9 mouse cellular contexts compared by ENCODE assay signal in the genomic region with DNA sequence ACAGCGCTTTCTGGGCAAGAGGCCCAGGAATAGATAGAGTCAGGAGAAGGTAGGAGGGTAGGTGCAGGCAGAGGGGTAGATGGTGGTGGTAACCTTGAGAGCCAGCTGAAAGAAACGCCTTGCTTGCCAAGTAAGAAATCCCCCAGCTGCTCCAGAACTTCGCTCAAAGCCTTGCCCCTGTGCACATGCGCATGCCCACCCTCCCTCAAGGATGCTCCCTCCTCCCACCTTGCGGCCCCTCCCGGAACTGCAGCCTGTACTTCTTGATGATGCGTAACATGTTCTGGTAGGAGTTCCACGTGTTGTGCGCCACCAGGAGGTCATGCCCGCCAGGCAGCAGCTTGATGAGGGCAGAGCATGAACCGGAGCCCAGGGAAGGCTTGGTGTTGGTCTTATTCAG. TPM values are rescaled to one million over a fixed set of nuclear protein-coding genes. Genes with fewer than 3 reads are reported as not detected.
DNase-seq lines count a peak whose midpoint lies in the region; ATAC-seq and TF ChIP-seq lines count a peak whose summit lies in the region.
"Had no signal": no experiment of that assay in that cellular context is flagged by ENCODE, and none has a peak within 500 bp of the region (broad histone marks: within the 10 kb centered on the region; RNA-seq: fewer than 3 reads in every experiment).

No protein-coding gene starts in this region.

- H3K27me3 ChIP-seq in limb, embryonic 11.5 days (ENCODE audit: control insufficient read depth, insufficient read depth, low read length): no peaks in the 10 kb centered on the region

- H3K9me3 ChIP-seq in limb, embryonic 11.5 days (ENCODE audit: control insufficient read depth, low read length): no peaks in the 10 kb centered on the region

- H3K9ac ChIP-seq in limb, embryonic 11.5 days (ENCODE audit: low read length): no peak overlapping the region

- peak; percentile 54 to 83 for DNase-seq in cerebellum, postnatal 14 days
- no peak for DNase-seq in cerebellum, adult 9-11 months
- DNase-seq in layer of hippocampus, adult 2 months (ENCODE audit: low spot score in 2 of 2): peak in 1 of 2 experiments; percentile 58
- DNase-seq in layer of hippocampus, adult 9-10 months (ENCODE audit: low spot score): no peak
- DNase-seq in ES-CJ7 (ENCODE audit: low read depth, low spot score): peak; percentile 94
- DNase-seq in limb, embryonic 11.5 days (ENCODE audit: low spot score): peak; percentile 73
- no peak for DNase-seq in urinary bladder, adult 2 months (ENCODE audit: low spot score)
- no peak for DNase-seq in gastrocnemius, postnatal 4 days (ENCODE audit: low spot score in 2 of 2)
- DNase-seq: cerebellum, adult 11 months had no signal

- 58% methylated on average over 11 of the region's 11 CpGs for WGBS in limb, embryonic 11.5 days

- H3K27ac ChIP-seq in layer of hippocampus, adult 2 months: peak overlapping the region; percentile 23; the same call in 1 of the 2 replicates
- no peak overlapping the region for H3K27ac ChIP-seq in limb, embryonic 11.5 days (replicated peaks; ENCODE audit: low read depth, low read length)

- no peak overlapping the region for H3K4me2 ChIP-seq in limb, embryonic 11.5 days (ENCODE audit: low read depth, severe bottlenecking)

- peaks cover 3% of the 10 kb centered on the region; the same call in 1 of the 2 replicates for H3K36me3 ChIP-seq in limb, embryonic 11.5 days (ENCODE audit: control insufficient read depth, insufficient read depth, low read length)

- peak; percentile 67 for TF ChIP-seq CTCF in layer of hippocampus, adult 2 months (conservative IDR thresholded peaks at IDR 0.05)

- H3K4me1 ChIP-seq in limb, embryonic 11.5 days (ENCODE audit: control insufficient read depth, insufficient read depth, low read length): no peaks in the 10 kb centered on the region

- no peak for ATAC-seq in limb, embryonic 11.5 days (ENCODE audit: insufficient number of reproducible peaks, low FRiP score, low TSS enrichment, low read depth)

- no peak overlapping the region for H3K4me3 ChIP-seq in layer of hippocampus, adult 2 months
- no peak overlapping the region for H3K4me3 ChIP-seq in limb, embryonic 11.5 days (ENCODE audit: low read depth, low read length)

RNA-seq across cellular contexts. Expression of a gene that starts 11.0 kb away (rescaled TPM):
- 10 to 100 TPM; 62.6 to 66.0 TPM for total RNA-seq in layer of hippocampus, adult 2 months (2021)
- 29.2 and 29.8 TPM in 2 replicates for polyA plus RNA-seq in limb, embryonic 11.5 days (2014; fragmentation: Nextera tagmentation; extraction: Ambion mirVana)
- 29.2 and 38.3 TPM in 2 replicates for polyA plus RNA-seq in urinary bladder, adult 2 months (2012; rRNA removed)
- total RNA-seq in gastrocnemius, postnatal 4 days (2021): 10 to 100 TPM; 43.7 to 49.7 TPM

RNA-seq across cellular contexts. Expression of a gene that starts 16.1 kb away (rescaled TPM):
- under 1 TPM in 1 of 2 experiments, not detected in 1; 0.31 TPM for total RNA-seq in layer of hippocampus, adult 2 months (2021)
- not detected in 2 replicates for polyA plus RNA-seq in limb, embryonic 11.5 days (2014; fragmentation: Nextera tagmentation; extraction: Ambion mirVana)
- polyA plus RNA-seq in urinary bladder, adult 2 months (2012; rRNA removed): not detected in 2 replicates
- total RNA-seq in gastrocnemius, postnatal 4 days (2021): not detected

RNA-seq across cellular contexts. Expression of a gene that starts 18.5 kb away (rescaled TPM):
- 10 to 100 TPM in 1 of 2 experiments, 1 to 10 TPM in 1; 8.7 to 12.1 TPM for total RNA-seq in layer of hippocampus, adult 2 months (2021)
- polyA plus RNA-seq in limb, embryonic 11.5 days (2014; fragmentation: Nextera tagmentation; extraction: Ambion mirVana): 1.6 and 2.7 TPM in 2 replicates
- 28.8 and 30.9 TPM in 2 replicates for polyA plus RNA-seq in urinary bladder, adult 2 months (2012; rRNA removed)
- 10 to 100 TPM; 22.7 to 30.9 TPM for total RNA-seq in gastrocnemius, postnatal 4 days (2021)

RNA-seq across cellular contexts. Expression of a gene that starts 19.8 kb away (rescaled TPM):
- total RNA-seq in layer of hippocampus, adult 2 months (2021): 1 to 10 TPM; 7.9 to 8.5 TPM
- 4.0 and 4.2 TPM in 2 replicates for polyA plus RNA-seq in limb, embryonic 11.5 days (2014; fragmentation: Nextera tagmentation; extraction: Ambion mirVana)
- 7.4 and 8.4 TPM in 2 replicates for polyA plus RNA-seq in urinary bladder, adult 2 months (2012; rRNA removed)
- total RNA-seq in gastrocnemius, postnatal 4 days (2021): under 1 TPM; 0.32 to 0.73 TPM

Comparison
In these comparisons a context has a peak if more than half of its experiments do, and no peak if none do; other contexts are left out.
1. DNase-seq: peak in cerebellum, postnatal 14 days (2 of 2), ES-CJ7 (single experiment) and limb, embryonic 11.5 days (single experiment); none in cerebellum, adult 9-11 months (single experiment), layer of hippocampus, adult 9-10 months (single experiment), urinary bladder, adult 2 months (single experiment) and gastrocnemius, postnatal 4 days (0 of 2).